Mouse (Mus musculus) telencephalon, adult 2 months (tissue): ENCODE data around the gene Prl3d2.
"Not testable (repeated sequence)": the region's sequence is repeated elsewhere in the genome, so short reads cannot be mapped to it uniquely, and the experiment has no call there.

ENCODE experiments used
- DNase-seq: peaks from one replicate; pipeline ENCODE4 v3.0.0-alpha.2; 2011; ENCODE audit warnings: low read depth, low spot score

Gene Prl3d2

GRCm38 (mm10) chr13:27121398-27121797 lies at the start of gene Prl3d2:
TSS of gene Prl3d2 (plus strand) at chr13:27121698.
- not testable (repeated sequence) for DNase-seq

- not testable (repeated sequence) for DNase-seq
Observed at GRCm38 (mm10) chr13:27093890-27094289, 27.6 kb upstream of the Prl3d2 start, which contains the start of gene Prl3d1. TSS of gene Prl3d1 (plus strand) at chr13:27094190.

GRCm38 (mm10) chr13:27148264-27148663 lies 26.8 kb downstream of the Prl3d2 start:
- no peak for DNase-seq

- not testable (repeated sequence) for DNase-seq
Observed at GRCm38 (mm10) chr13:27156490-27156889, 35.0 kb downstream of the Prl3d2 start, which contains the start of gene Prl3d3. TSS of gene Prl3d3 (plus strand) at chr13:27156790.
